Mouse (Mus musculus) midbrain, embryonic 16.5 days (tissue): ENCODE measurements around the gene Ltk. TPM values are rescaled to one million over a fixed set of nuclear protein-coding genes. Genes with fewer than 3 reads are reported as not detected.

ENCODE experiments used
- ATAC-seq: fragments of 200-750 bp; cut with Nextera tagmentation; 2 replicates; pipeline ENCODE4 v1.8.0; 2017; ENCODE audit warnings: moderate TSS enrichment
- H3K27ac ChIP-seq: fragments of 300-500 bp; sonication (generic); 2 replicates; pipeline ENCODE4 v1.5.1; 2014; ENCODE audit warnings: mild to moderate bottlenecking, low read length, mixed read lengths
- H3K27me3 ChIP-seq: fragments of 300-500 bp; sonication (generic); 2 replicates; pipeline ENCODE4 v1.6.1; 2014; ENCODE audit warnings: low read depth, low read length, mixed read lengths; ENCODE audit not compliant: control insufficient read depth, insufficient read depth
- H3K36me3 ChIP-seq: fragments of 300-500 bp; sonication (generic); 2 replicates; pipeline ENCODE4 v1.6.1; 2014; ENCODE audit warnings: mild to moderate bottlenecking, low read length, moderate library complexity, mixed read lengths; ENCODE audit not compliant: control insufficient read depth, insufficient read depth
- H3K4me1 ChIP-seq: fragments of 300-500 bp; sonication (generic); 2 replicates; pipeline ENCODE4 v1.6.1; 2014; ENCODE audit warnings: mild to moderate bottlenecking, low read length, mixed read lengths; ENCODE audit not compliant: control insufficient read depth, insufficient read depth
- H3K4me2 ChIP-seq: fragments of 300-500 bp; sonication (generic); 2 replicates; pipeline ENCODE4 v1.6.1; 2014; ENCODE audit warnings: mild to moderate bottlenecking, low read length, mixed read lengths
- H3K4me3 ChIP-seq: fragments of 300-500 bp; sonication (generic); 2 replicates; pipeline ENCODE4 v1.5.1; 2014; ENCODE audit warnings: low read depth, mild to moderate bottlenecking, low read length, moderate library complexity, mixed read lengths
- H3K9ac ChIP-seq: fragments of 300-500 bp; sonication (generic); 2 replicates; pipeline ENCODE4 v1.6.1; 2014; ENCODE audit warnings: low read depth, low read length, mixed read lengths
- H3K9me3 ChIP-seq: fragments of 300-500 bp; sonication (generic); replicated peaks from 2 replicates; pipeline ENCODE4 v1.6.1; 2014; ENCODE audit warnings: mild to moderate bottlenecking, low read length, mixed read lengths; ENCODE audit not compliant: control insufficient read depth, poor library complexity, severe bottlenecking
- WGBS: fragments of 180-500 bp; shearing (Covaris S2); extraction: QIAGEN DNeasy Blood & Tissue Kit; methylation state at CpG from one replicate; pipeline ENCODE4 v1.1.7; 2014; 5-methylcytosine and 5-hydroxymethylcytosine counted together
- polyA plus RNA-seq: library from polyadenylated mRNA; unstranded; fragments of >200 nt; fragmentation: Nextera tagmentation; extraction: Ambion mirVana; gene quantifications from 2 replicates; pipeline ENCODE4 v1.2.1, GENCODE M21; 2015

Gene Ltk
- polyA plus RNA-seq, 1 experiment from 2014 or later = 2.7 TPM

GRCm38 (mm10) chr2:119800876-119801846, 40.9 kb upstream of the Ltk start:
- Histone ChIP-seq H3K9me3 (no peaks in the 10 kb centered on the region), H3K4me1 (peaks cover 38% of the 10 kb centered on the region), H3K36me3 (peaks cover 6% of the 10 kb centered on the region; the same call in 1 of the 2 replicates), H3K4me2 (peak overlapping the region; percentile 88), H3K9ac (peak overlapping the region; percentile 95), H3K27me3 (peaks cover 11% of the 10 kb centered on the region), H3K27ac (no peak overlapping the region), H3K4me3 (peak overlapping the region; percentile 93)
- 50% methylated on average over 15 of the region's 15 CpGs for WGBS
- ATAC-seq = no peak

DNA sequence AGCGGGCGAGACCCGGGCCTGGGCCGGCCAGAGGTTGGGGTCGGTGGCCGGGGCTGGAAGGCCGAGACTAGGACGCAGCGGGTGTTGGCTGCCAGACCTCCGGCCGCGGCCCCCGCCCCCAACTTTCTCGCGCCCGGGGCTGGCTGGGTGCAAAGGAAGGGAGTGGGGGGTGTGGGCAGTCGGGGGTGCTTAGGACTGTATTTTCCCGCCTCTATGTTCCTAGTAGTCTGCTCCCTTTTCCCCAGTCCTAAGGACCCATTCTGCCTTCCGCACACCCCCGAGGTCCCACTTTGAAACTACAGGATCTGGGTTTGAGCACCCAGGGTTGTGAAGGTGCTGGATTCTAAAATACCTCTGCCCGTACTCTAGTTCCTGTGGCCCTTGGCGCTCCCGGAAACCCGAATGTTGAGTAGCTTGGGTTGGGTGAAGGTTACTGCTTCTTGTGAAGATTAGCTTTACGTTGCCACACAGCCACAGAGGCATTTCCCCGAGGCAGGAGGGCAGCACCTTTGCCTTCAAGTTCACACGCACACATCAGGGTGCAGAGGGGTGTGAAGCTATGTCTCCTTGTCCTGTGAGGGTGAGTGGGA, 39.8 kb upstream of the Ltk start:
- H3K27ac ChIP-seq = no peak overlapping the region; the same call in 1 of the 2 replicates
- under 1% methylated on average over 27 of the region's 27 CpGs for WGBS
- H3K36me3 ChIP-seq = peaks cover 3% of the 10 kb centered on the region; the same call in 1 of the 2 replicates
- H3K4me2 ChIP-seq = peak overlapping the region; percentile 88
- H3K4me3 ChIP-seq = peak overlapping the region; percentile 93
- H3K9me3 ChIP-seq = no peaks in the 10 kb centered on the region
- peak overlapping the region; percentile 95 for H3K9ac ChIP-seq
- peaks cover 34% of the 10 kb centered on the region for H3K4me1 ChIP-seq
- peak; percentile 26 for ATAC-seq
- H3K27me3 ChIP-seq = peaks cover 11% of the 10 kb centered on the region

GRCm38 (mm10) chr2:119799181-119799960, 39.1 kb upstream of the Ltk start:
- WGBS = 1% methylated on average over 50 of the region's 89 CpGs
- Histone ChIP-seq H3K4me2 (peak overlapping the region; percentile 88), H3K27me3 (peaks cover 11% of the 10 kb centered on the region), H3K9ac (peak overlapping the region; percentile 95), H3K27ac (no peak overlapping the region; the same call in 1 of the 2 replicates), H3K36me3 (peaks cover 3% of the 10 kb centered on the region; the same call in 1 of the 2 replicates), H3K4me3 (peak overlapping the region; percentile 93), H3K4me1 (peaks cover 29% of the 10 kb centered on the region), H3K9me3 (no peaks in the 10 kb centered on the region)
- ATAC-seq = peak; percentile 68

DNA sequence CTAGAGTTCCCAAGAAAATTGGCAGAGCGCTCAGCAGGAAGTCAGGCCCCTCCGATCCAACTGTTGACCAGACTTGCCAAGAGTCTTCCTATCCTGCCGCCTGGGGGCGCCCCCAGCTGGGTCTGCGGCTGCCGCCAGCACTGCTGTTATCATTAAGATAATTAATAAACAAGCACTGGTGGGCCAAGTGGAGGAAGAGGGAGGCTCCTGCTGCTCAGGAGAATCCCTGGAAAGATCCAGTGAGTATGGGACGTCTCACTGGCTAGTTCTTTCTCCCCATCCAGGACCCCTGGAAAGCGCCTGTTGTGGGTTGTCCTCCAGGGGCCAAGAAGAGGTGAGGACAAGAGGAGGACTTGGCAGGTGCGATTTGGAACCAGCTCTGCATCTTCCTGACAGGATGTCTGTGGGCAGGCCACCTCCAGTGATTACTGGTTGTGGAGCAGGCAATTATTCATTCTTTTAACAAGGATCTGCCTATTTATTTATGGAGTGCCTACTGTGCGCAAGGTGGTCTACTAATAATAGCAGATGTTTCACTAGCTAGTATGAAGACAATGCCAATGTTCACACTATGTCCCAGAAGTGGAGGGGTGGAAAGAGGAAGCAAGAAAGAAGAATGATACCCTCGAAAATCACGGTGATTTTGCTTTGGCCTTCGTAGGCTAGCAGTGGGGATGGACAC, 38.2 kb upstream of the Ltk start:
- WGBS = 11% methylated on average over 13 of the region's 13 CpGs

GRCm38 (mm10) chr2:119797279-119797783, 37.1 kb upstream of the Ltk start, which contains the start of gene Tyro3:
Tyro3 (plus strand) TSS chr2:119797733.
- ATAC-seq = no peak
- no peak within 1 kb of the TSS for H3K4me3 ChIP-seq
- no peak within 1 kb of the TSS for H3K4me2 ChIP-seq
- H3K9me3 ChIP-seq = no peaks in the 10 kb centered on the region
- peaks cover 11% of the 10 kb centered on the region for H3K27me3 ChIP-seq
- 60% methylated on average over 5 of the region's 5 CpGs for WGBS
- H3K27ac ChIP-seq = no peak within 1 kb of the TSS
- H3K9ac ChIP-seq = no peak within 1 kb of the TSS
- no peaks in the 10 kb centered on the region for H3K36me3 ChIP-seq
- peaks cover 16% of the 10 kb centered on the region for H3K4me1 ChIP-seq

More for the DNA sequence above, 38.2 kb upstream of the Ltk start:
- Histone ChIP-seq H3K27ac (no peak overlapping the region), H3K4me1 (peaks cover 22% of the 10 kb centered on the region), H3K9me3 (no peaks in the 10 kb centered on the region), H3K4me2 (peak overlapping the region; percentile 88; the same call in 1 of the 2 replicates), H3K4me3 (peak overlapping the region; percentile 93), H3K9ac (peak overlapping the region; percentile 7; the same call in 1 of the 2 replicates), H3K36me3 (peaks cover 3% of the 10 kb centered on the region; the same call in 1 of the 2 replicates), H3K27me3 (peaks cover 11% of the 10 kb centered on the region)
- no peak for ATAC-seq

GRCm38 (mm10) chr2:119789996-119790395, 29.8 kb upstream of the Ltk start:
- no peak overlapping the region for H3K27ac ChIP-seq
- no peaks in the 10 kb centered on the region for H3K36me3 ChIP-seq
- H3K27me3 ChIP-seq = no peaks in the 10 kb centered on the region
- H3K4me2 ChIP-seq = no peak overlapping the region
- no peak overlapping the region for H3K4me3 ChIP-seq
- no peak overlapping the region for H3K9ac ChIP-seq
- 93% methylated on average over 2 of the region's 2 CpGs for WGBS
- H3K4me1 ChIP-seq = peaks cover 11% of the 10 kb centered on the region; the same call in 1 of the 2 replicates
- H3K9me3 ChIP-seq = no peaks in the 10 kb centered on the region
- ATAC-seq = no peak

DNA sequence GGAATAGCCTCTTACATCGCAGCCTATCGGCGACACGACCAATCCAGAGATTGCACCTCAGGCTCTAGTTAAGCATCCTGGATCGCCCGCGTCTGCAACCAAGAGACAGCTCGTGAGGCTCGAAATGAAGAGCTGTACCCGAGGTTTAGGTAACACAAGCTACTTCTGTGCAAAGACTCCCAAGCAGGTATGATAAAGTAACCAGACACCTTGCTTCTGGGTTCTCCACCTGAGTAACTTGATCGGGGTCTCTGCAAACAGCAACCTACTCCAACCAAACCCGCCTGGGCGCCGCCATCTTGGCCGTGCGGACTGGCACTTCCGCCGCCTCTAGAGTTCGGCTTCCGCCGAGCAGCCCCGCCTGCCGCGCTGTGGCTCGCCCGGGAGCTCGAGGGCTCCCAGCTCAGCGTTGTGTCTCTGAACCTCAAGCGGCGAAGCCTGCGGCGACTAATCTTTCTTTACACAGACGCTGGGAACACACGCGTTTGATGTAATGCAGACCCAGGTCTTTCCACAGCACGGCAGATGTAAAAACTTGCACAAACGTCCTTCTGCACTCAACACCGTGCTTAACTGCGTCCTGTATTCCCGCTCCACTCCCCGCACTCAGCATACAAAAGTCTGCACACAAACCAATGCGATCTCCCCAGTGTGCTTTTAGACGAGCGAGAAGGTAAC, 27.1 kb upstream of the Ltk start, which contains the start of gene Rpap1:
Gene Rpap1 (minus strand): TSS at position 332 of the 678 bp plus-strand sequence.
- peak; percentile 98 for ATAC-seq

More for the DNA sequence above, 27.1 kb upstream of the Ltk start, which contains the start of gene Rpap1:
- peak within 1 kb of the TSS; percentile 85 for H3K27ac ChIP-seq
- no peaks in the 10 kb centered on the region for H3K9me3 ChIP-seq
- H3K4me2 ChIP-seq = peak within 1 kb of the TSS; percentile 80
- H3K36me3 ChIP-seq = no peaks in the 10 kb centered on the region; the same call in 1 of the 2 replicates
- peaks cover 11% of the 10 kb centered on the region; the same call in 1 of the 2 replicates for H3K4me1 ChIP-seq
- H3K9ac ChIP-seq = peak within 1 kb of the TSS; percentile 77
- peak within 1 kb of the TSS; percentile 71 for H3K4me3 ChIP-seq
- H3K27me3 ChIP-seq = no peaks in the 10 kb centered on the region
- under 1% methylated on average over 44 of the region's 44 CpGs for WGBS
